Mouse (Mus musculus): ENCODE results near the gene Tiam2. TPM values are rescaled to one million over a fixed set of nuclear protein-coding genes. Genes with fewer than 3 reads are reported as not detected.

Gene Tiam2
- polyA plus RNA-seq, 1 experiment = 2.5 TPM

DNA sequence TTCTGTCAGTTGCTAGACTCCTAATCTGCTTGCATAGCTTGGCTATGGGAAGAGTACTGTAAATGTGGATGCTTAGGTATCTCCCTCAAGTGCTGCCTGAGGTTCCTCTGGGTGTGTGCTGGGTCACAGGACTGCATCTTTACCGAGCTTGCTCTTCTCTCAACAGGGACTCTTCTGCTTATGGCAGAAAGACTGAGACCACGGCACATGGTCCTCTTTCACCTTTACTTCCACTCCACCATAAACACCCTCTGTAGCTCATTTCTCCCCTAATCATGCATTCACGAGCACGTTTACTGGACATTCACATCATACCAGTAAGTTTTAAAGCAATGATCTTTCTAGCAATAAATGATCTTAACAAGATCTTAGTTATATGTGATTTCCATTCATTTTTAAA, 63.4 kb downstream of the Tiam2 start:
- no peaks in the 10 kb centered on the region for H3K4me1 ChIP-seq (ENCODE audit: control insufficient read depth, insufficient read depth, low read length)
- TF ChIP-seq EP300 (IDR thresholded peaks at IDR 0.05; ENCODE audit: insufficient read depth, low read depth, low read length) = no peak
- TF ChIP-seq POLR2A (IDR thresholded peaks at IDR 0.05; ENCODE audit: insufficient read depth, low read length) = no peak
- TF ChIP-seq CTCF (IDR thresholded peaks at IDR 0.05; ENCODE audit: low read depth, low read length) = no peak
- no peaks in the 10 kb centered on the region for H3K9me3 ChIP-seq (replicated peaks; ENCODE audit: control insufficient read depth, insufficient read depth, low read length, poor library complexity, severe bottlenecking)
- H3K9ac ChIP-seq (ENCODE audit: low read depth, poor library complexity, severe bottlenecking) = no peak overlapping the region
- H3K4me3 ChIP-seq (ENCODE audit: low read depth, low read length) = no peak overlapping the region
- no peaks in the 10 kb centered on the region for H3K36me3 ChIP-seq (ENCODE audit: control insufficient read depth, insufficient read depth, low read length, poor library complexity, severe bottlenecking)
- H3K27ac ChIP-seq (ENCODE audit: insufficient read depth, low read length) = no peak overlapping the region
- H3K27me3 ChIP-seq (ENCODE audit: control insufficient read depth, insufficient read depth, low read length, poor library complexity, severe bottlenecking) = no peaks in the 10 kb centered on the region; the same call in 1 of the 2 replicates

DNA sequence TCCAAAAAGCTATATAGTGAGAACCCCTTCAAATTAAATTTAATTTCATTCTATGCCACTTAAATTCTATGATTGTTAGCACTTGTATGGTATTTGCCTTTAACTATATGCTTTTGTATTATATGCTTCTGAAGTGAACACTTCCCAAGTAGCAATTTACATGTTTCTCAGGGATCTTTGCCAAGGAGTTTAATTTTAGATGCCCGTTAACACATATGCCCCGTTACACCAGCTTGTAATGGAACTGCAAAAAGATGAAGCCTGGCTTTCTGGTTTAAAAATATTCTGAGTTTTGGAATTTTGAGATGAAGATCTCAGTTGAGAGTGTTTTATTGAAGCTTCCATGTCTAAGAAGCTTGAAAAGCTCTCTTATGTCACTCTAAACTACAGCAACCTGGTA, 67.6 kb downstream of the Tiam2 start:
- no peak overlapping the region for H3K9ac ChIP-seq (ENCODE audit: low read depth, poor library complexity, severe bottlenecking)
- H3K27ac ChIP-seq (ENCODE audit: insufficient read depth, low read length) = no peak overlapping the region
- H3K9me3 ChIP-seq (replicated peaks; ENCODE audit: control insufficient read depth, insufficient read depth, low read length, poor library complexity, severe bottlenecking) = no peaks in the 10 kb centered on the region
- H3K4me1 ChIP-seq (ENCODE audit: control insufficient read depth, insufficient read depth, low read length) = no peaks in the 10 kb centered on the region
- no peak for TF ChIP-seq EP300 (IDR thresholded peaks at IDR 0.05; ENCODE audit: insufficient read depth, low read depth, low read length)
- TF ChIP-seq POLR2A (IDR thresholded peaks at IDR 0.05; ENCODE audit: insufficient read depth, low read length) = no peak
- no peak for TF ChIP-seq CTCF (IDR thresholded peaks at IDR 0.05; ENCODE audit: low read depth, low read length)
- H3K27me3 ChIP-seq (ENCODE audit: control insufficient read depth, insufficient read depth, low read length, poor library complexity, severe bottlenecking) = no peaks in the 10 kb centered on the region
- H3K36me3 ChIP-seq (ENCODE audit: control insufficient read depth, insufficient read depth, low read length, poor library complexity, severe bottlenecking) = no peaks in the 10 kb centered on the region
- H3K4me3 ChIP-seq (ENCODE audit: low read depth, low read length) = no peak overlapping the region

DNA sequence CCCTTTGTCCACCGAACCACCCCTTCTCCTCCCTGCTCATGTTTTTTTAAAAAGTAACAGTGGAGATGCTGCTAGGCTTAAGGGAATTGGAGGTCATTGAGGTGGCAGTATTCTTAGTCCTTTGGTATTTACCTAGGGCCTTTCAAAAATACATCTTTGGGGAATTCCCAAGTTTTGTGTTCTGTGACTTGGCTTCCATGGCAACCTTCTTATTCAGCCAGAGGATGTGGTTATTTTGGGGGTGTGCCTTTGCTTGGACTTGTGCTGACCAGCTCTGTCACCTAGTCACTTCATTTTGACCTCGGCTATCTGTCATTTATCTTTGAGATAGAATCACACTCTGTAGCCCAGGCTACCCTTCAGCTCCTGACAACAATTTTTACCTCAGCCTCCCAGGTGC, 68.6 kb downstream of the Tiam2 start:
- H3K9ac ChIP-seq (ENCODE audit: low read depth, poor library complexity, severe bottlenecking) = no peak overlapping the region
- H3K4me1 ChIP-seq (ENCODE audit: control insufficient read depth, insufficient read depth, low read length) = no peaks in the 10 kb centered on the region
- H3K36me3 ChIP-seq (ENCODE audit: control insufficient read depth, insufficient read depth, low read length, poor library complexity, severe bottlenecking) = no peaks in the 10 kb centered on the region
- no peaks in the 10 kb centered on the region for H3K27me3 ChIP-seq (ENCODE audit: control insufficient read depth, insufficient read depth, low read length, poor library complexity, severe bottlenecking)
- H3K27ac ChIP-seq (ENCODE audit: insufficient read depth, low read length) = no peak overlapping the region
- no peak for TF ChIP-seq EP300 (IDR thresholded peaks at IDR 0.05; ENCODE audit: insufficient read depth, low read depth, low read length)
- no peak for TF ChIP-seq POLR2A (IDR thresholded peaks at IDR 0.05; ENCODE audit: insufficient read depth, low read length)
- TF ChIP-seq CTCF (IDR thresholded peaks at IDR 0.05; ENCODE audit: low read depth, low read length) = no peak
- no peak overlapping the region for H3K4me3 ChIP-seq (ENCODE audit: low read depth, low read length)
- no peaks in the 10 kb centered on the region for H3K9me3 ChIP-seq (replicated peaks; ENCODE audit: control insufficient read depth, insufficient read depth, low read length, poor library complexity, severe bottlenecking)

DNA sequence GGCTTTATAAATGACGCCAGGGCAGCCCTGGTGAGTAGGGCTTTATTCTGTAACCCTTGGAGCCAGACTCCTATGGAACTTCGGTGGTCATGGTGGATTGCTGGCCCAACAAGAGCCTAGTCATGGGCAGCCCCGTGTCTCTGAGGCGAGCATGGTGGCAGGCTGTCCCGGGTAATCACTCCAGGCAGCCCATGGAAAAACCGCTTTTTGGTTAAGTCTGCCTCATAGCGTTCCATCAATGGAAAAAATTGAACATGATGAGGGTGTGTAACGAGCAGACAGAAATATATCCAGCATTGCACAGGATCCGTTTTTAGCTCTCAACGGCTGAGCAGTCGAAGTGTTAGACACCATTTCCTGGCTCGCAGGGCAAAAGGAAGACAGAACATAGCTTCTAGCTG, 70.5 kb downstream of the Tiam2 start:
- no peak overlapping the region for H3K4me3 ChIP-seq (ENCODE audit: low read depth, low read length)
- no peak overlapping the region for H3K27ac ChIP-seq (ENCODE audit: insufficient read depth, low read length)
- peaks cover 2% of the 10 kb centered on the region for H3K4me1 ChIP-seq (ENCODE audit: control insufficient read depth, insufficient read depth, low read length)
- H3K9ac ChIP-seq (ENCODE audit: low read depth, poor library complexity, severe bottlenecking) = no peak overlapping the region
- H3K36me3 ChIP-seq (ENCODE audit: control insufficient read depth, insufficient read depth, low read length, poor library complexity, severe bottlenecking) = no peaks in the 10 kb centered on the region
- no peaks in the 10 kb centered on the region for H3K27me3 ChIP-seq (ENCODE audit: control insufficient read depth, insufficient read depth, low read length, poor library complexity, severe bottlenecking)
- H3K9me3 ChIP-seq (replicated peaks; ENCODE audit: control insufficient read depth, insufficient read depth, low read length, poor library complexity, severe bottlenecking) = no peaks in the 10 kb centered on the region
- TF ChIP-seq POLR2A (IDR thresholded peaks at IDR 0.05; ENCODE audit: insufficient read depth, low read length) = no peak
- TF ChIP-seq CTCF (IDR thresholded peaks at IDR 0.05; ENCODE audit: low read depth, low read length) = no peak
- TF ChIP-seq EP300 (IDR thresholded peaks at IDR 0.05; ENCODE audit: insufficient read depth, low read depth, low read length) = no peak

DNA sequence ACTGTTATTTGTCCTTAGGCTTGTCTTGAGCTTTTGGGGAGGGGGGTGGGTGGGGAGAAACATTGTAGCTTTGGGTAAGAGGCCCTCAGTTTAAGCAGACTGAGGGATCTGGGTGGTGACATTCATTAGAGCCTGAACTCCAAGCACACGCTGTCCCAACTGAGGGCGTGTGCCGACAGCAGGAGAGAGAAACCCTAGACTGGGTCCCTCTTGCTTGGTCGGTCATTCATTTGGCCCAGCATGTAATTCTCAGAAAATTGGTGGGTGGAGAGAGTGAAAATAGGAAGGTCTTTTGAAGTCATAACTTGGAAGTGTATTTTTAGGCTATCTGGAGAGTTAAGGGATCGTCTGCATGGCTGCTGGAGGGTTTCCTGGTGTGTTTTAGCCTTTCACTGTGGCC, 71.5 kb downstream of the Tiam2 start:
- no peak overlapping the region for H3K4me3 ChIP-seq (ENCODE audit: low read depth, low read length)
- no peak overlapping the region for H3K9ac ChIP-seq (ENCODE audit: low read depth, poor library complexity, severe bottlenecking)
- H3K9me3 ChIP-seq (replicated peaks; ENCODE audit: control insufficient read depth, insufficient read depth, low read length, poor library complexity, severe bottlenecking) = no peaks in the 10 kb centered on the region
- TF ChIP-seq CTCF (IDR thresholded peaks at IDR 0.05; ENCODE audit: low read depth, low read length) (no peak), POLR2A (IDR thresholded peaks at IDR 0.05; ENCODE audit: insufficient read depth, low read length) (no peak), EP300 (IDR thresholded peaks at IDR 0.05; ENCODE audit: insufficient read depth, low read depth, low read length) (no peak)
- H3K27ac ChIP-seq (ENCODE audit: insufficient read depth, low read length) = no peak overlapping the region
- no peaks in the 10 kb centered on the region for H3K27me3 ChIP-seq (ENCODE audit: control insufficient read depth, insufficient read depth, low read length, poor library complexity, severe bottlenecking)
- H3K4me1 ChIP-seq (ENCODE audit: control insufficient read depth, insufficient read depth, low read length) = peaks cover 2% of the 10 kb centered on the region
- H3K36me3 ChIP-seq (ENCODE audit: control insufficient read depth, insufficient read depth, low read length, poor library complexity, severe bottlenecking) = no peaks in the 10 kb centered on the region

DNA sequence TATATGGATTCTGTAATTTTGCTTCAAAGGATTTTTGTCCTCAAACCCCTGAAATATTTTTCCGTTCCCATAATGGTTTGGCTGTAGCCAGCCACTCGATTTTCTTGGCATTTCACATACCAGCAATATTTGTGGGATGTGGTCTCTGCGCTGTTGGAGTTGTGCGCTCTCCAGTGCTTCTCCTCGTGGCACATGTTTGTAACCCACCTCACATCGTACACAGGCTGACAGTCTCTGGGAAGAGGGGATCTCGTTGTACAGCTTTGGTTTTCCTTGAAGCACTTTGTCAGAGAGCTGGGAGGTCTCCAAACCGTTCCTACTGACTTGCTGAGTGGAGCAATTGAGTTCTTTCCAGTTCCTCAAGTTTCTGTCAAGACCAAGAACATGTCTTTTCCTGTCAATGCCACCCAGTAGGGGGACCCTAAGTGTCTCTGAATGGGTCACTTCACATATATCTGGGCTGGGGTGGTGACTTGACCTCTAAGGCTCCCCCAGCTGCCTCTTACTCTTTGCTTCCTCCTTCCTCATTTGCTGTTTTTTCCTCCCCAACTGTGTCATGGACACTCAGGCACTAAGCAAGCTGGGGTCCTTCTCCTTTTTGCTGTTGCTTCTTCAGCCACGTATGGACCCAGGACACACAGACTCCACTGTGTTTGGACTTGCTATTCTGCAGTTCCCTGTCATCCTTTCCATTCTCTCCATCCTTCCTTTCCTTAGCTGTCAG, 79.1 kb downstream of the Tiam2 start:
- Histone ChIP-seq H3K27ac (ENCODE audit: insufficient read depth, low read length) (no peak overlapping the region), H3K4me1 (ENCODE audit: control insufficient read depth, insufficient read depth, low read length) (peaks cover 2% of the 10 kb centered on the region), H3K9ac (ENCODE audit: low read depth, poor library complexity, severe bottlenecking) (no peak overlapping the region), H3K36me3 (ENCODE audit: control insufficient read depth, insufficient read depth, low read length, poor library complexity, severe bottlenecking) (no peaks in the 10 kb centered on the region), H3K4me3 (ENCODE audit: low read depth, low read length) (no peak overlapping the region), H3K27me3 (ENCODE audit: control insufficient read depth, insufficient read depth, low read length, poor library complexity, severe bottlenecking) (no peaks in the 10 kb centered on the region), H3K9me3 (replicated peaks; ENCODE audit: control insufficient read depth, insufficient read depth, low read length, poor library complexity, severe bottlenecking) (no peaks in the 10 kb centered on the region)
- TF ChIP-seq EP300 (IDR thresholded peaks at IDR 0.05; ENCODE audit: insufficient read depth, low read depth, low read length) (no peak), CTCF (IDR thresholded peaks at IDR 0.05; ENCODE audit: low read depth, low read length) (no peak), POLR2A (IDR thresholded peaks at IDR 0.05; ENCODE audit: insufficient read depth, low read length) (no peak)
